Mouse (Mus musculus) T-helper 1 cell (primary cell): ENCODE data around the gene 3110082J24Rik.

Experiments used
- in situ Hi-C: fragments of 300-600 bp; cut with MboI, MseI; formaldehyde crosslinking; loops from one replicate; pipeline ENCODE4 v1.15.1; 2025; ENCODE audit warnings: high pct_unique_total_duplicates

Gene 3110082J24Rik

DNA sequence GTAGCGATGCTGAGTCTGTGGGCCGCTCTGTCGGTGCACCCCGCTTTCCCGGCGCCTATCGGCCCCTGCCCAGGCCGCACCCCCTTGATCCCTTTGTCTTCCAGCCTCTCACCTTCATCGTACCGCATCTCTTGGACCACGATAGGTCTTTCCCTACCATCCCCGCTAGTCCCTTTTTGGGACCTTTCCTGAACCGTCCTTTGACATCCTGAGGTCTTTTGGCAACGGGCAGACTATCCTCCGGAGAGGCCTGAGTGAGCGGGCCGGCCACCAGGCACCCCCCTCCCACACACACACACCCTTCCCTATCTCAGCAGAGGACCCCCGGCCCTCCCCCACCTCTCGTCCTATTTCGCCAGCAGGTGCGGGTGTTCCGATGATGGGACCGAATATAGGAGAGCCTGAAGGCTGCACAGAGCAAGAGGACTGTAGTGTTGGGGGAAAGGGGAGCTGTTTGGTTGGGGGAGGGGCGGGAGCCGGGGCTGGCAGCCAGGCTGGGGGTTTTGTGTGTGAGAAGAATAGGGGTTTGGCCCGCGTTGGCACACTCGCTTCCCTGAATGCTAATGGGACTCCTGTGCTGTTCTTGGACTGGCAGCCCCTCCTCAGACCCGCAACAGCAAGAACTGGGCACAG, at the start of gene 3110082J24Rik:
3110082J24Rik (minus strand) TSS at position 419 of the 633 bp plus-strand sequence.
- in situ Hi-C loops, result no loop called here

- in situ Hi-C loops, result no loop called here
These were observed 49.5 kb upstream of the 3110082J24Rik start for GRCm38 (mm10) chr5:30155395-30155792.

DNA sequence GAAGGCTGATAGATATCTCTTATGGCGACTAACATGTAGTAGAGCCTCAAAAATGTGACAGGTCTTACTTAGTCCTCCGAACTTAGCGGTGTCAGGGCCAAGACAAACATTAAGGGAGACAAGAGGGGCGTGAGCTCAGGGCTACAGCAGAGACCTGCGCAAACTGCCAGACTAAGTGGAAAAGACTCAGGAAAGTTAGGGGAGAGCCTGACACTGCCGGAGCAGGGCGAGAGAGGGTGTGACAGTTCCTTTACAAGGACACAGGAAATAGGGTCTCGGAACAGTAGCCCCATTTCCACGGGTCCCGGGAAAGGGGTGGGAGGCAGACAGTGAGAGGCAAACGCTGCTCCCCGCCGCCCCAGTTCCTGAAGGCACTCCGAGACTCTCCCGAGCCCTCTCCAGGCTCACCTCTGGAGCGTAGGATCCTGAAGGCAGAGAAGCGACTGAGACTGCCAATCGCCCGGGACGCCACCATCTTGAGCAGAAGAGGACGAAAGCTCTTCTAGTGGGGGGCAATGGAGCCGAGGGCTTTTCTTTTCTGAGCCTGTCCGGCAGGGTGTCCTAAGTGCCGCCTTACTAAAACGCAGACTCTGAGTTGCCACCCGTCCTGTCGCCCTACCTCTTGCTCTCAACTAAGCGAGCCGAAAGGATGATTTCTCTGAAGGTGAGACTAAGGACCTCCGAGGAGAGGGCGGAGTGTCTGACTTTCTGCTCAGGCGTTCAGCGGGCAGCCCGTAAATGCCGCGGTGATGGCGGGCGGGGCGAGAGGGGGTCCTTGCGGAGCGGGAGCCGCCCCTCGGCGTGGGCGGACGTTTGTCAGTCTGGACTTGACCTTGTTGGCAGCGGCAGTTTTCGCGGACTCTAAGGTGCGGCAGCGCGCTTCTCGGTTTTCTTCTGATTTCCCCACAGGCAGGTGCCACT, 48.8 kb upstream of the 3110082J24Rik start, which contains the start of the genes Hadha and Hadhb:
Hadha (minus strand) TSS at position 689 of the 921 bp plus-strand sequence.
Hadhb (plus strand) TSS at position 775 of the 921 bp plus-strand sequence.
- in situ Hi-C loops, result no loop called here

DNA sequence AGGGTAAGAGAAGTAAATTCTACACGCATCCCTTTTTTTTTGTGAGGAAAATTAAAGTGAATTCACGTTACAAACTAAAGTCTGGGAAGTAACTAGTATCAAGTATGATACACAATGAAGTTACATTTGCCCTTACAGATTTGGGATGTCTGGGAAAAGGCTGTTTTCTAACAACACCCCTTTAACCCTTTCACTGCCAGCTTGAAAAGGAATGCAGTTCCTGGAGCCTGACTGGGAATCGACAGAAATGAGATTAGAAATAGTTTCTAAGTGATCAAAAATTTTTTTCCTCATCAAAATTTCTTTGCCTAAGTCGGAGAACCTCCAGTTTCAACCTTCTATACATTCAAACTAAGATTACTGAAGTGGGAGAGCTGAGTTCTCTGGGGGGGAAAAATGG, 48.1 kb upstream of the 3110082J24Rik start:
- in situ Hi-C loops, result no loop called here

DNA sequence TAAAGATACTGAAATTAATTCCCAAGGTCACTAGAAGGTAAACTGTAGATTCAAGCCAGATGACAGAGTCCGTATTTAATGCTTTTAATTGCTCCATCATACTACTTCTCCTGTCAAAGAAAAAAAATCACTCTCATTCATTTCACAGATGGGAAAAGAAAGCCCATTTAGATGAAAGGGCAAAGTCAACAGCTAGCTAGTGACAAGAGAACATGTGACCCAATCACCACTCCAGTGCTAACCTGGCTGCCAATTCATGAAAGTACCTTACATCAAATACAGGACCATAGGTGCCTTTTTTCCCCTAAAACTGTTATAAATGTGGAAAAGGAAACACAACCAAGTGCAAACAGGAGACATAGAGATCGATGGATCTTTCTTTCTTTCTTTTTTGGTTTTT, 47.3 kb upstream of the 3110082J24Rik start:
- in situ Hi-C loops, result no loop called here

DNA sequence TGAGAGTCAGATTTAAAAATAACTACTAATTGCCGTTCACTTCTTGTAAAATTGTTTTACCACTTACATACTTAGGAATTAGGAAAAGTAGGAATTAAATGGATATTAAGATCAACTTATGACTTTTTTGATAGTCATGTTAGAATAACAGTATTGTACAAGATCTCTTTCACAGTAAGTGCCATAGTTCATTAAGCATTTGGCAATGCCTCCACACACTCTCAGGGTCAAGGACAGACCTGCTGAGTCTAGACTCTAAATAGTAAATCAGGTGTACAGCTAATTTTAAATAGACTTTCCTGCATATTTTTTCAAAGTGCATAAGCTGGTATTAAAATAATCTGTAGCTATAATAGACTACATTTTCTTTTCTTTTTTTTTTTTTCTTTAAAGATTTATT, 46.5 kb upstream of the 3110082J24Rik start:
- in situ Hi-C loops, result no loop called here

GRCm38 (mm10) chr5:30152007-30152406, 46.1 kb upstream of the 3110082J24Rik start:
- in situ Hi-C loops, result no loop called here

GRCm38 (mm10) chr5:30148133-30148920, 42.4 kb upstream of the 3110082J24Rik start:
- in situ Hi-C loops, result no loop called here

DNA sequence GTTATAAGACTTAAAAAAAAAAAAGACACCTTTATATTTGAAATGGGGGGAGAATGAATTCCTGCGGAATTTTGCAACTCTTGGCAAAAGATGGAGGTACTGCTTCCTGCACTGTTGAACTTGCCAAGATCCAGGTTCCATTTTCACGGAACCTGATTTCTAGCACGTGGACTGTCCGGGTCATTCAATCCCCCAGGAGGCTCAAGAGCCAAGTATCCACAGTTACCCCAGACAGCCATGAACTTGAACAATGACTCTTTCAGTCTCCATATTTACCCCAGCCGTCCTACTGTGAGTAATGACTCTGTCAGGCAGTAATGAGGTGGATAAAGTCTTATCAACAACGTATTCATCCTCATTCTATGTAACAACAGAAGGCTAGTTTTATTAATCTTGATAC, 40.6 kb upstream of the 3110082J24Rik start:
- in situ Hi-C loops, result no loop called here

DNA sequence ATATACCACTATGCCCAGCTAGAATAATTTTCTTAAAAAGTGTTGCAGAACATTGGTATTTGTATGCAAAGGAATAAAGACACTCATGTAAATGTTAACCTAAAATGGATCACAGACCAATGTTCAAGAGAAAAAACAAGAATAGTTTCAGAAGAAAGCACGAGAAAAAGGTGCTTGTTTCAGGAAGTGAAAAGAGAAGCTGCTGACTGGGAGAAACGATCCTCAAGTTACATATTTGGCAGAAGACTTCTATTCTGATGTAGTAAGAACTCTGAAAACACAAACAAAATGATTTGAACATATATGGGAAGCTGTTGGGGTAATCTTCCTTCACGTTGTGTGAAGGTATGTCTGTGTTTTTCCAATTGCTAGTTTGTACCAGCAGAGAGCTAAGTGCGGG, 32.3 kb upstream of the 3110082J24Rik start:
- in situ Hi-C loops, result no loop called here

GRCm38 (mm10) chr5:30137271-30137670, 31.4 kb upstream of the 3110082J24Rik start:
- in situ Hi-C loops, result no loop called here

DNA sequence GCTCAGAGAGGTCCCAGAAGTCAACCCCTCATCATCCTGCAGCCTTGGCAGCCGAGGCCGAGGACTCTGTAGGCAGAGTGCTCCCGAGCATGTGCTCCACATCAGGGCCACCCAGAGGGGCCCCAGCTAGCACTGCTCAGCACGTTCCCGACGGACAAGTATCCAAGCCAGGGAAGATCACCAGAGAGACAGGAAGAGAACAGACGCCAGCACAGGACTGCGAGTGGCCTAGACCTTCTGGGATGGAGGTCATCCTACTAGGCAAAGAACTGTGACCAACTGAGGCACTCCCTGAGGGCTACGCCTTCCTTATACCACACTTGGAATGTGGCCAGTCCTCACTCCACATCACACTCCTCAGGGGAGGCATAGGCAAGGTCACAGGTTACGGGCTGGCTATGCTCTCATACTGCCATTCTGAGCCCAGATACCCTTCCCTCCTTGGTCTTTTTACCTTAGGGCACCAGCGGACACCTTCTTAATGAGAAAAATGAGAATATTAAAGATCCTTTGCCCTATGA, 29.9 kb upstream of the 3110082J24Rik start:
- in situ Hi-C loops, result no loop called here

GRCm38 (mm10) chr5:30132173-30132572, 26.3 kb upstream of the 3110082J24Rik start:
- in situ Hi-C loops, result no loop called here

- in situ Hi-C loops, result no loop called here
These were observed 25.4 kb upstream of the 3110082J24Rik start for GRCm38 (mm10) chr5:30131246-30131645.

- in situ Hi-C loops, result loop anchor here (10.0 kb wide), 1 partner anchor 694 kb away; the partner anchor contains the start of gene Nom1
These were observed 22.8 kb upstream of the 3110082J24Rik start for GRCm38 (mm10) chr5:30128680-30129079.

GRCm38 (mm10) chr5:30127921-30128597, 22.2 kb upstream of the 3110082J24Rik start:
- in situ Hi-C loops, result loop anchor here (10.0 kb wide), 1 partner anchor 693 kb away; the partner anchor contains the start of gene Nom1

DNA sequence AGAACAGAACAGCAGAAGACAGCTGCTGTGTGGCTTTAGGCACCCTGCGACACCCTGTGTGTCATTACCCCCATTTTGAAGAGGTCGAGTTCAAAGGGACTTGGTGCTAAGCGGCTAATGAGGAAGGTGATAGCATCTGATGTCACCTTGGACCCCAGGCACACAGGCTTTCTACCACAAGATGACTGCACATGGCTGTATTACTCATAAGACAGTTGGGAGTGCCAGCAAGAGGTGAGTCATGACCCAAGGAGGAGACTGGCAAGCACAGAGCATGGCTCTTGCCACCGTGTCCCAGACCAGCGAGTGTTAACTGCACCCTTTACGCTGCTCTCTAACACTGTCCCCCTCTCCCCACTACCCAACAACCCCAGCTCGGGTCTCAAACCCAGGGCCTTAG, 20.9 kb upstream of the 3110082J24Rik start:
- in situ Hi-C loops, result loop anchor here (10.0 kb wide), 1 partner anchor 692 kb away; the partner anchor contains the start of gene Nom1

GRCm38 (mm10) chr5:30125587-30125986, 19.7 kb upstream of the 3110082J24Rik start:
- in situ Hi-C loops, result loop anchor here (10.0 kb wide), 1 partner anchor 691 kb away; the partner anchor contains the start of gene Nom1

DNA sequence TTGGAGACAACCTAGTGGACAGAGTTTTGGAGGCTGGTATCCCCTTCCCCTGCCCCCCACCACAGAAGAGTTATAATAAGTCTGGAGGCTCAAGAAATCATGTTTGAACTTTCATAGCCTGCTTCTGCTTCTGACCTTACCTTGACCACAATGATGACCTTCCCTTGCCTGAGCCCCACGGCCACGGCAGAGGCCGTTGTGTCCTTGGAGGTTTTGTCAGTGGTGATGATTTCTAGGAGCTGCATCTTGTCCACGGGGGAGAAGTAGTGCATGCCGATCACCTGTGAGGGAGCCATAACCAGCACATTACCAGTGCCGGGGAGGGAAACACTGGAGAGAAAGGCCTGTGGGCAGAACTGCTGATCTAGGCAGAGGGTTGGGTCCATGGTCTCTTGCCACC, 16.6 kb upstream of the 3110082J24Rik start:
- in situ Hi-C loops, result loop anchor here (10.0 kb wide), 1 partner anchor 688 kb away; the partner anchor contains the start of gene Nom1

GRCm38 (mm10) chr5:30120106-30120505, 14.2 kb upstream of the 3110082J24Rik start:
- in situ Hi-C loops, result loop anchor here (10.0 kb wide), 1 partner anchor 685 kb away; the partner anchor contains the start of gene Nom1
